Mouse (Mus musculus): ENCODE measurements at regions not wholly inside any gene's neighbourhood (a gene's known extent, or its start where the extent isn't known, plus 50 kb on each side); places are given as distances from the start of the nearest gene placed in this dataset.
A peak's percentile ranks its signal among the peaks of the same experiment; 100 is the strongest.

DNA sequence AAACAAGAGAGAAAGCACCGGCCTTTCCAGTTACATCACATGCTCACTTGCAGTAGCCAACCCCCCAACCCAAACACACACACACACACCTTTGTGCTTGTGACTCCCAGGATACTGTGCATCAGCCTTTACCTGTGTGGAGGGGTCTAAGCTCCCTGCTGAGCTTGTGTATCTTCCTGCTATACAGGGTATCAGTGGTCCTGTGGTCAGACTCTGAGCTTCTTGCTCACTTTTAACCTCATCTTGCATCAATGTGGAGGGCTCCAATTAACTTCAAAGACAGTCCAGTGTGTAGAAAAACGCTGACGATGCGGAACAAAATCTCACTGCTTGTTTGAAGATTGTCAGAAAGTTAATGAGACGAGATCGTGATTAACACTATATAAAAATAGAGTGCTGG lies 71.4 kb upstream of the Gypa start:
- no peak for DNase-seq

DNA sequence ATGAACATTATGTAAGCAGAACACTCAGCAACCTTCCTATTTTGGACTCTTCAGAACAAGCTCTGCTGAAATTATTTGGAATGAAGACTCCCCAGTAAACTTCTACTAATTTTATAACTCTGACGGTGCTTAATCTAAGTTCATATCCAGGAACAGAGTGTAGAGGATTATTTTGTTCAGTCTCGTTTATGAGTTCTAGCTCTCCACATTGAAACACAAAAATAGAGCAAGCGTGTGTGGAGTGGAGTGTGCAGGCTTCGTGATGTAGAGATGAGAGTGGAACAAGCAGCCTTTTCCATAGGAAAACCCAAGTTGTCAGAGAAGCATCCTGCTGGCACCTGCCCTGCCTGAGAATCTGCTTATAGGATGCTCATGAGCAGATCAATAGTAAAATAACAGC lies 77.5 kb upstream of the Gypa start:
- DNase-seq: no peak

DNA sequence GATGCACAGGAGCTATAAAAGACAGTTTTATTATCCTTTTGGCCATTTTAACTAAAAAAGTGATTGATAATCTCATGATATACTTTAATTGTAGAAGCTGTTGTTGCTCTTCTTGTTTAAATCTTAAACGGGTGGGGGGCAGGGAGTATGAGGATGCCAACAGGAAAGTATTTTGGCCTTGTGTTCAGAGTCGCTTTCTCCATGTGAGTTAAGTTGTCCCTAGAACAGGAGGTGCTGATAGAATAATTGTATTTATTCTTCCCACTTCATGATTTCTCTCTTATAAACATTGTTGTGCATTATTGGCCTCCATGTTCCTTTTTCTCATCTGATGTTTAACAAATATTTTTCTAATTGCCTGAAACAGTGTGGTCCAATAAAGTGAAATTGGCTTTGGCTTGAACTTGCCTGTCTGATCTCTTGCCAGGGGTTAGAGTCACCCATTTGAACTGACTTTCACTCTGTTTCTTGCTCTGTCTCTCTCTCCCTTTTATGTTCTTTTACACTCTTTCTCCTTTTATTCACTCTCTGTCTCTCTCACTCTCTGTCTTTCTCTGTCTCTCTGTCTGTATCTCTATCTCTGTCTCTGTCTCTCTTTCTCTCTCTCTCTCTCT lies 93.9 kb upstream of the Gypa start:
- no peak for DNase-seq

DNA sequence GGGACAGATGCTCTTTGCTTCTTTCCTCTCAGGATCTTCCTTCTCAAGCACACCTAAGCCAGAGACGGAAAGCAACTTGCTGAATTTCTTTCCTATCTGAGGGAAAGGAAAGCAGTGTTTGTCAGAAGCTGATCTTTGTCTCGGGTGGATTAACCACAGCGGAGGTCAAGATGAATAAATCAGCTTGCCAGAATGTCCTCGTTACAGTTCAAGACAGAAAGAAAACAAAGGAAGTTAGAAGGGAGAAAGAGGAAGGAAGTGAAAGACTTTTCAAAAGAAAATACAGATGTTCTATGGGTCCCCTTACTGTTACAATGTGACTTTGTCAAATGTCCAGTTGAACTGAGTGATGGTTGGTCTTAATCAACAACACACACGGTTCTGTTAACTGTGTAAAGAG lies 98.6 kb upstream of the Gypa start:
- no peak for DNase-seq

DNA sequence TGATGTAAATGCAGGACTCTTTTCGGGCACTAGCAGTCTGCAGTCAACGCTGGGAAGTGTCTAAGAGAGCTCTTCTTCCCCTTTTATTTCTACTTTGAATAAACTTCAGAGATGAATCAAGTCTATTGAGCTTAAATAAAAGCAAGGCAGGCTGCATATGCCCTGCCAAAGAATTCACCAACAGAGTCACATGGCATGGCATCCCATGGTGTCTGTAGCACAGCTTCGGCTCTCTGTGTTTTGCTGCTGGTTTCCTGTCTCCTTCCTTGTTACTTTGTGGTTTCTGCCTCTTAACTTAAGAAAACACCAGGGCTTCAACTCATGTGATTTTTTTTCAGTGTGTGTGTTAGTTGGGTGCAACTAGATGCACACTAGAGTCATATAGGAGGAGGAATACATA lies 100.5 kb upstream of the Gypa start:
- DNase-seq: no peak

DNA sequence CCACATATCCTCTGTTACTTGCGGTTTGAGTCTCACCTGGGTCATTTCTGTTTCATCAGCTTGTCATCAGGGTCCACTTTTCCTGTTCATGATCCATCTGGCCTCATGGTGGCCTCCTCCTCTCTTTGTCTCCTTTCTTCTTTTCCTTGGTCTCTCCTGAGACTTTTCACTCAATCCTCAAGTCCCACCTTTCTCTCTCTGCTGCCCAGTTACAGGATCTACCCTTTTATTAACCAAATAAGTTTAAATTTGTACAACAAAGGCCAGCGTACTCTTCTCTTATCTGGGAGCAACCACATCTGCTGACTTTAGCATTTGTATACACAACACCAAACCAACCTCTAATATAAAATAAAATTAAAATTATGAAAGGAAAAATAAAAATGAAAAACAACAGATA lies 124.4 kb upstream of the Gypa start:
- no peak for DNase-seq

DNA sequence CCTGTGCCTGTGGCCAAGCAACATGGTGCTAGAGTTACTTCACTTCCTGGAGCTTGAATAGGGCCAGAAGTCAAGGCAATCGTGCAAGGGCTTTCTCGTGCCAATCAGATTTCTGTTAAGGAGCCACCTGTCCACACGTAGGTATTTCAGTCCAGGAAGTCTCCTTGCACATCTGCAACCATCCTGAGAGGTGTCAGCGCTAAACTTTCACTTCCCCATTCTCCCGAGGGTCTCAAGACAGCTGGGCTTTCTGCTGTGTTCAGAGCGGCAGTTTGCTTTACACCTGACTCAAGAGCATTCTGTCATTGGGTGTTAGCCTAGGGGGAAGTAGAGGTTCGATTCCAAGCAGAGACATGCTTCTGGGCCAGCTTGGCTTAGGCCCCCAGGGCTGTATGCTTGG lies 129.5 kb upstream of the Gypa start:
- DNase-seq: no peak

DNA sequence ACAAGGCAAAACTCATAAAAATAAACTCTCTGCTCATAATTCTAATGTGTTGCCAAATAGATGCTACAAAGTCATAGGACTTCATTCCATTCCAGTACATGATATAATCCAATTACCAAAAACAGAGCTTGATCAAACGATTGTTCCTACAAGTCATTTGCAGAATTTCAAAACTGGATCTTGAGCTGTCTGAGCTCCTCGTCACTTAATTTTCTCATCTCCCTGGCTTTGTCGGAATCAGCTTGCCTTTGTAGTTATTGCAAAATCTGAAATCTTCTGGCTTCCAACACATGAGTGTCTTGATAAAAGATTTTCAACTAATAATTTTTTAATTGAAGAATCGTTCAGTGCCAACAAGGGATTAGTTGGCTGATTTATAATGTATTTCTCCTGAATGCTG lies 150.3 kb upstream of the Gypa start:
- no peak for DNase-seq

DNA sequence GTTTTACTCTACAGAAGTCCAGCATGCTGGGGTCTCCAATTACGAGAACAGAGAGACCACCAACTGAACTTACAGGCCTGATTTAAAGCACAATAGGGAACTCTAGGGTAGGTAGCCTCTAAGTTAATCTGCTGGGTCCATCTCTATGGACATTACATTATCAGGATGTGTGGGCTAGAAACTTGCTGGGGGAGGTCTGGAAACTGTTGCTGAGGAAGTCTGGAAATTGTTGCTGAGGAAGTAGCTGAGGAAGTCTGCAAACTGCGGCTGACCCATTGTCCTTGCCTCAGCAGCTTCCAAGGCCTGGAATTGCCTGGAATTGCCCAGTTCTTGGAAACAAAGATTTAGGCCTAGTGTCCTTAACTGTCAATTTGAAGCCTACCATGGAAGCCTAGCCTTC lies 155.7 kb upstream of the Gypa start:
- no peak for DNase-seq

DNA sequence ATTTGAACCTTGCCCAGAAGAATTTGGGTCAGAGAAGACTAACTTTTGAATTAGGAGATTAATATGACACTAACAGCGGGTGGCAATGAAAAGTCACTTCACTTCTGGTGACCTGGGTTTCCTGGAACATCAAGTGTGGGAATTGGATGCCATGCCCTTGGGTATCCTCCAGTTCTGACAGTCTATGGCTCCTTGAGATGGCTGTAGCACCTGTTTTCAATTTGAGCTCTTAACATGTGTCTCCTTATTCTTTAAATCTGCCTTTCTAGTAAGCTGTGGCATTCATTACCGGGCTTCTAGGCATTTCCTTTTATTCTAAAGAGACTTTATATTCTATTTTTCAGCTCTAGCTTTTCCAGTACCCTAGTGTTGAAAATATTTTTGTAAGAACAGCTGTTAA lies 164.9 kb upstream of the Gypa start:
- DNase-seq: no peak

DNA sequence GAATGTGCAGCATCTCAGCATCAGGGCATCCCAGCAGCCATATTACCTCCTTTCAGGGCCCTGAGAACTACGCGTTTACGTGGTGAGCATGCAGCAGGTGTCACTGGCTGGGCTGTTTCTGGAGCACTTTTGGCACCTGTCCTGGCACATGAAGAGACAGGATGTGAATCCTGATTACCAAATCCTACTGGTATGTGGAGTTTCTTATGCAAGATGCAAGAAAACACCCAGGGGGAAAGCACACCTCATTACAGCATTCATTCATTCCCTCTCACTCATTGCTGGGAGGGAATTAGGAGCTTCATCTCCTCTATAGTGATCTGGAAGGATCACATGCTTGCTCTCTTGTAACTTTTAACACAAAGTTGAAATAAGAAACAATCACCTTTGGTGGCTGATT lies 167.7 kb upstream of the Gypa start:
- DNase-seq: no peak

DNA sequence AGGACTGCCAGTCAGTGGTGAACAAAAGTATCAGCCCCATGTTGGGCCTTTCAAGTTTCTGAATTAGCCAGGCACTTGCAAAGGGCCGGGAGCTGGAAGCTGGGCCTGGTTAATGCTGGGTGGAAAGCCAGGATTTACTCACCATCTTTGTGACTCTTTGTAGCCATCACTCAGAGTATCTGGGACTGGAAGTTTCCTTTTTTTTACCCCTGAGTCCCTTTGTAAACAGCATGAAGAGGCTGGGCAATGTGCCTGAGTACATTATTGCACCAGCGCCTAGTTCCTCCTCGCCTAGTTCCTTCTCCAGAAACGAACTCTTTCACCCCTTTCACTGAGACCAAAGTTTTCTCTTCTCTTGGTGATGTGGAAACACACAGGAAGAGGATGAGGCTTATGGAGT lies 168.4 kb upstream of the Gypa start:
- no peak for DNase-seq

DNA sequence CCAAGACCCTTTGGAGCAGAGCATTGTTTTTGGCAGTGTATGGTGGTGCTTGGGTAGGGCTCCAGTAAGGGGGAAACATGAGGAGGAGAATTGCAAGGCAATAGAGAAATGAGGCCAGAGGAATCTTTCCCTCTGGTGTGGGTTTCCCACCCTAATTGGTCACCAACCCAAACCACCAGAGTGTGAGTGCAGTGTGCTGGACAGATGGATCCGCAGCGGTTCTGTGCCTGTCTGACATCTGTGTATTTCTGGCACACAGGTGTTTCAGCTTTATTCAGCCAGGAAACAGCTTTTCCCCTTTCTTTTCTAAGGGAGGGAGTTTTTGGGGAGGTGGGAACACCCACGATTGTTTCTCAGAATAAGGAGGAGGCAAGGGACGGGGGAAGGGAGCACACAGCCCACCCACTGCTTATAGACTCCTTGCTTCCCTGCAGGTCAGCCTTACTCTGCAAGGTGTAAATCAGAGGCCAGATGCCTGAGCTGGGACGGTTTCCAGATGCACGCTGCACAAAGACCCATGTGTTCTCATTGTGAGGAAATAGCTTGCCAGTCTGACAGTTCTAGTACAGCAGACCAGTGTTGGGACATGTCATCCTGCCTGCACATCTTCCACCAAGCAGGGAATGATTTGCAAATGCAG lies 175.2 kb upstream of the Gypa start:
- peak; percentile 32 for DNase-seq

DNA sequence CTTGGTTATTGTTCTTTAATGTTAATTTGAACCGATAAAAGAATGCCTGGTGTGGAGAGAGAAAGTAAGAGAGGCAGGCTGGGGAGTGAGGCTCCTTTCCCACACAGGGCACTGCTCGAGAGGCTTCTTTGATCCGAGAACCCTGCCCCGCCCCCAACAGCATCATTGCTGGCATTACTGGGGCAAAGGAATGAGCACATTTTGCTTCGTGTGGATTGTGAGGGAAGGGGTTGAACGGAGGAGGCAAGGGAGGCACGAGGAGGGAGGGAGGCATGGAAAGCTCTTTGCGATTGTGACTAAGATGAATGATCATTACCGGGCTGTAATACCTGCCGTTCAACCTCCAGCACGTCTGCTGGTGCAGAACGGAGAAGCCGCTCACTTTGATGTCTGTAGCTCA lies 178.2 kb upstream of the Gypa start:
- DNase-seq: peak; percentile 78

DNA sequence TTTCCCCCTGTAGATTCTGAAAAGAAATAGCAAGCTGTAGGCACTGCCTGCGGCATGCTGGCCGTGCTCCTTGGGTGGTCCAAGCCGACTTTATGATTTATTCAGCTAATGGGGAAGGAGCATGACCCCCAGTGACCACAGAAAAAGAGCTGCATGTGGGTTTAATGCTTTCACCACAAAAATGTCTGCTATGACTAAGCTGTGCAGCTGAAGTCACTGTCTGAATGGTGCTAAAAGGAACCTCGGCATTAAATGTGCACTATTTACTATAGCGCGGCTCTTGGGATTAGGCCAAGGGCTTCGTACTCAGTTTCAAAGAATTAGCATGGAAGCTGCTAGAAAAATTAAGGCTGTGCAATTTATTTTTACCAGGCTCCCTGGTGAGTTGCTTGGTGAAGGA lies 178.8 kb upstream of the Gypa start:
- peak; percentile 74 for DNase-seq

DNA sequence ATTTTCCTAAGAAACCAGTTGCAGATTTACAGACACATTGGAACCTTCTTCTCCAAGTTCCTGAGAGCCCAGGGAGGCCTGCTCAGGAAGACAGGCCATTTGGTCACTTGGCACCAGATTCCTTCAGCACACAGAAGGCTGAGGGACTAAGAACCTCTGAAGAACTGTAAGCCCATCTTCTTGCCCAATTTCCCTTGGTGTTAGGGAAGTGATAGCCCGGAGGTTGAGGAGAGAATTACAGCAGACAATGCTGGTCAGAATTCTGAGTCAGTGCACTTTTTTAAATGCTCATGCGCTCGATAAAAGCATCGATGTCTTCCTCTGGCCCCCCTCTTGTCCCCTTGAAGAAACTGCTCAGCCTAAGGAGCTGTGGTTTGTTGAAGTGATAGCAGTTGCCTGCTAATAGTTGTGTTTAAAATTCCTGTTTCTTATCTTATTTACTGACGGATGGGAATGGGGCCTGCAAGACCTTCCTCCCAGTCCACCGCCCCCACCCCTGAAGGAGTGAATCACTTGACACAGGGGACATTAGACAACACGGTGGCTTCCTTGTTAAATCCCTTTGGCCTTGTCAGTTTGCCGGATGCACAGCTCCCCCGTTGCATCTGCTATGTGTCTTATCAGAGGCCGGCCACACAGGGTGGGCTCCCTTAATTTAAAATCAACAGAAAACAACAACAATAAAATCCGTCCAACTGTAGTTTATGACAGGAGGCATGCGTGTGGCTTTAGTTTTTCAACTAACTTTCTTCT lies 179.5 kb upstream of the Gypa start:
- DNase-seq: peak; percentile 32

DNA sequence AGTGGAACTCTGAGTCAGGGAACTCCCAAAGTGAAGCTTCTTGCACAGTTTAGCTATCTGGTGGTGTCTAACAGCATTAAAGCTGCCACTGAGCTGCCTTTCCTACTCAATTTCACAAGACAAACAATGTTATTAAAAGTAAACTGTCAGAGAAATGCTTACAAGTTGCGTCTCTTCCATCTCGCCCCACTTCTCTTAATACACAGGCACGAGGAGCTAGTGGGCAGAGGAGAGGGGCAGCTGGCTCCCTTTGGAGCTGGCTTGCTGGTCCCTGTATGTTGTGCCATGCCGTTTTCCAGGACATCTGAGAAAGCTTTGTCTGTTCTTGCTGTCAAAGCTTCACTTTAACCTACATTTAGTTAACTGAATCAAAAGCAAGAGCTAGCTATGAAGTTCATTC lies 185.8 kb upstream of the Gypa start:
- no peak for DNase-seq

DNA sequence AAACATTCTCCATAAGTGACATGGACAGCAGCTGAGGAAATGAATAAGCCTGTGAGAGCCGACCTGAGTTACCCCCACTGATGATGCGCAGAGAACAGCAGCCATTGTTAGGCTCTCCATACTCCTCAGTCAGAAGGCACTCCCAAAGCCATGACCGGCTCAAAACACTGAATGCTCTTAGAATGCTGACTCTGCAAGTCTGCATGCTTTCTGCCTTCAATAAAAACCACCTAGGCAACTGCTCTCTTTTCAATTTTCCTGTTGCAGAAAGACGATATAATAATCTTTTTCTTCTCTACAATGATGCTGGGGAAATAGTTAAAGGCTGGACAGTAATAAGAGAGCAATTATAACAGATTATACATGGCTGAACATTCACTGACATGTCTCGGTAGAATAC lies 195.0 kb upstream of the Gypa start:
- no peak for DNase-seq

DNA sequence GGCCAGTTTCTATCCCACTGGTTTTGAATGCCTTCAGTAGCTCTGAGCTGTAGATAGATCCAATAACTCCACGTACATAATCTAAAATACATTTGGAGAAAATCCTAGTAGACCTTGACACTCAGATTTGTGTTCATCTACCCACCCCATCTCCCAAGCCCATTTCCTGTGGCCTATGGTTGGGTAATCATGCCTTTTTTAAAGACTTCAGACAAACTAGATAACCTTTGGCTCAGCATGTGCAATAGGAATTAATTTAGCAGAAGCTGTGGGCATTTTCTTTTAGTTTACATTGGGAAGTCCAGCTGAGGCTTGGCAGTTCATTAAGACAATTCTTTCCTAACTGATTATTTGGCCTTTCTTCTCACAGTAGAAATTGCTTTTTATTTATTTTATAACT lies 203.3 kb upstream of the Gypa start:
- no peak for DNase-seq

DNA sequence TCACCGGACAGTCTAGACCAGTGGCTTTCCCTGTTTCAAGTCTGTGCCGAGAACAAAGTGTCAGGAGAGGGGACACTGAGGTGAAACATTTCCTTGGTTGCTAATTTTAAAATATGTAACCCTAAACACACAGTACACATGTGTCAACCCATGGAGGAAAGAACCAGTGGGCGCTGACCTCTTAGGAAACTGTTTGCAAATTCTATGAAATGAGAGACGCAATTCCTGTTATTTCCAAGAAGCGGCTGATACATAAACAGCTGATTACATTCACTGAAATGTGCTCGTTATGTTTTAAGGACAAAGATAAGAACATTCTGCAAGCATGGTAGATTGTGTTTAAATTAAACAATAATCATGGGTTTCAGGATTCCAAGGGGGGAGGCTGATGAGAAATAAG lies 204.3 kb upstream of the Gypa start:
- no peak for DNase-seq

DNA sequence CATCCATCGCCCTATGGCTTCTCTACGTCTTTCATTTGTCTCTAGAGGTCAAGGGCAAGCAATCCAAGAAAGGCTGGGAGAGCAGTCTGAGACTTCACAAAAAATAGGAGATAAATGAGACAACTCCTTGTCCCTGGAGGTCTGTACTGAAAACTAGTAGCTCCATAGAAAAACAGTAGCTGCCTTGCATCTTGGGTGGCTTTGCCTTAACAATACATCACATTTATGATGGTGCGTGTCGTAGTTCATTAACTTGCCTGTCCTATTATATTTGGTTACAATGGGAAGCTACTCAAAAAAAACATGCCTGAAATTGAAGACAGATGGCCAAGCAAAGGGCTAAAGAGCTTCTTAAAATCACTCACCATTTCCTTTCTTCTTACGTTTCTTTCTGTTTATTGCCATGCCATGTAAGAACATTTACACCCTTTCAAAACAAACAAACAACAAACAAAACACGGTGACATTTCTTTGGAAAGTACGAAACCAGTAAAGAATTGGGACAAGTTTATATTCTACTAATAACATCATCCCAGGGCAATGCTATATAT lies 211.2 kb upstream of the Hhip start:
- DNase-seq: peak; percentile 10

DNA sequence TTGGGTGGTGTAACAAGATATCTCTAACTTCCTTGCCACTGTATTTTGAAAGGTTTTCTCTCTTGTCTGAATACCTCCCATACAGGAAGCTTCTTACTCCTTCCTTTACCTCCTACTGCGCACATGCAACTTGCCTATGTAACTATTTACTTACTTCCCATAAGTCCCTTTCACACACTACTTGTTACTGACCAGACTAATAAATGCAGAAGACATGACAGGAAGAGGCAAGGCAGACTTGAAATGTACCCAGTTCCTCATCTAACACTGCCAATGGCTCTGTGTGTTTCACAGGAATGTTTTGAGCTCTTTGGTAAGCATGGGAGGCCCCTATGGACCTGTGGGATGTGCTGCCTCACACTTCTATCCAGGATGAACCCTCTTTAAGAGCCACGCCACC lies 207.1 kb upstream of the Hhip start:
- no peak for DNase-seq

DNA sequence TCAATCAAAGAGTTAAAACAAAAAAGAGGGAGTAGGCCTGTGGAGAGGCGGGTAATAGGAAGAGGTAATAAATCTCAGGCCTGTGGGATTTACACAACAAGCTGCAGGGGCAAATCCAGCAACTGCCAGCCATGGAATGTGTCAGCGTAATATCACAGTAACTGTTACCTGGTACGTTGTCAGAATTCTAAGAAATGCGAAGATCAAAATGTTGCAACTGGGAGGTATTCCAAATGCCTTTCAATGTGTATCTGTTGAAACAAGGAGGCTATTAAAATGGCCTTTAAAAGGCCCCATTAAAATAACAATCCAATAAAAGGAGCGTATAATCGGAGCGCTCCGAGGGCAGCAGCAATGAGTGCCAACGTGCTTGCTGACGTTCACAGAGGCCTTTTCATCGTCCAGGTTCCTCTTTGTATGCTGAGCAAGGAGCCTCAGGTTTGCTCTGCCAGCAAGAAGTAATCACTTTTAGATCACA lies 205.7 kb upstream of the Hhip start:
- DNase-seq: no peak

DNA sequence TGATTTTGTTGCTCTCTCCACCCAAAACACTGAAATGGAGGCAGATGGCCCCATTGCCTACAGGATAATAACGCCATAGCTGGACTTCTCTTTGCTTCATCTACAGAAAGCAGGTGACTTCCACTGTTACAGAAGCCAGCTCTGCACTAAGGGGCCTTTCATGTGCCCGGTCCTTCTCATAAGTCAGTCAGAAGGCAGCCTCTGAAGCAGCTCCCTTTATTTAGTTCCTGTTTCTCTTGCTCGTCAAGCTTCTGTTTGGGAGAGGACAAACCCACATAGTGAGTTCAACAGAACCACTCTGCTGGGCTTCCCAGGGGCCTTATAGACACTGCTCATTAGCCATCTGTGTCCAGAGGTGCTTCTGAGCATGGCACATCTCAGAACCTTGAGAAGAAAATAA lies 205.1 kb upstream of the Hhip start:
- no peak for DNase-seq
